ENCODE assay signal across 11 mouse cellular contexts in the genomic region with DNA sequence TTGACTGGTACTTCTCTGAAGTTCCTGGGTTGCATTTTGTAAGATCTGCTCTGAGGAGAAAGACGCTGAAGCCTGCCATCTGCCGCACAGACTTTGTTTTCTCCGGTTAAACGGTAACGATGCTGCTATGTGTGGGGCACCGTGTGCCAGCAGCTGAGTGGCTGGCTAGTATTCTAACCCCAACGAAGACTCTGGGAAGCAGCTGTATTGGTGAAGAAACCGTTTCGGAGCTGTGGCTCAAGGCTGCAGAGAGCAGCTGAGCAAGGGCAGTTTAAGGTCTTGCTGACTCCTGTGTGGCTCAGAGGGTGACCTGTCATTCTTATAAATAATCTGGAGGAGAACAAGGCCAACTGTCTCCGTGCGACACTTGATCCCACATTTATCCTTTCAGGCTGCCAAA. TPM values are rescaled to one million over a fixed set of nuclear protein-coding genes. Genes with fewer than 3 reads are reported as not detected.
DNase-seq lines count a peak whose midpoint lies in the region; ATAC-seq and TF ChIP-seq lines count a peak whose summit lies in the region.
"Had no signal": no experiment of that assay in that cellular context is flagged by ENCODE, and none has a peak within 500 bp of the region (broad histone marks: within the 10 kb centered on the region; RNA-seq: fewer than 3 reads in every experiment).

No protein-coding gene starts in this region.

- peaks cover 34% of the 10 kb centered on the region for H3K36me3 ChIP-seq in forebrain, embryonic 13.5 days (ENCODE audit: poor library complexity, severe bottlenecking)
- H3K36me3 ChIP-seq in forebrain, embryonic 11.5 days (ENCODE audit: control insufficient read depth, insufficient read depth, low read length), result no peaks in the 10 kb centered on the region; the same call in 1 of the 2 replicates
- H3K36me3 ChIP-seq in myocyte (ENCODE audit: control insufficient read depth, insufficient read depth), result no peaks in the 10 kb centered on the region

- no peaks in the 10 kb centered on the region for H3K9me3 ChIP-seq in forebrain, embryonic 13.5 days (replicated peaks)
- H3K9me3 ChIP-seq in forebrain, embryonic 11.5 days (ENCODE audit: control insufficient read depth, low read length), result no peaks in the 10 kb centered on the region
- H3K9me3 ChIP-seq: limb, embryonic 15.5 days had no signal

- peak overlapping the region; percentile 41 for H3K27ac ChIP-seq in forebrain, embryonic 13.5 days
- no peak overlapping the region for H3K27ac ChIP-seq in forebrain, embryonic 11.5 days (ENCODE audit: low read depth, low read length)
- H3K27ac ChIP-seq: limb, embryonic 15.5 days had no signal

- peak; percentile 72 for ATAC-seq in forebrain, embryonic 13.5 days
- ATAC-seq in forebrain, embryonic 11.5 days (replicated peaks; ENCODE audit: low FRiP score), result no peak
- ATAC-seq: midbrain, embryonic 16.5 days had no signal

- DNase-seq in forebrain, embryonic 11.5 days (ENCODE audit: low spot score), result no peak
- peak; percentile 28 for DNase-seq in ovary, postnatal 36 days (ENCODE audit: low spot score)
- DNase-seq in ovary, postnatal 10 days (ENCODE audit: low spot score), result no peak
- peak; percentile 71 to 73 for DNase-seq in kidney, adult 8-10 months
- no peak for DNase-seq in urinary bladder, postnatal 36 days (ENCODE audit: low spot score in 2 of 2)
- DNase-seq in cerebellum, postnatal 14 days, result no peak
- DNase-seq: lung, postnatal 10 days had no signal

- no peak overlapping the region for H3K4me3 ChIP-seq in forebrain, embryonic 13.5 days
- no peak overlapping the region for H3K4me3 ChIP-seq in forebrain, embryonic 11.5 days (ENCODE audit: low read depth, low read length)
- H3K4me3 ChIP-seq in myocyte, result no peak overlapping the region
- H3K4me3 ChIP-seq: limb, embryonic 15.5 days had no signal

- TF ChIP-seq POLR2A in myocyte (IDR thresholded peaks at IDR 0.05; ENCODE audit: insufficient read length, low read depth), result no peak

- 58% methylated on average over 11 of the region's 11 CpGs for WGBS in forebrain, embryonic 13.5 days
- WGBS in forebrain, embryonic 11.5 days, result 78% methylated on average over 11 of the region's 11 CpGs

- H3K79me2 ChIP-seq in myocyte (ENCODE audit: control insufficient read depth, insufficient read depth), result peaks cover 4% of the 10 kb centered on the region

- H3K9ac ChIP-seq in forebrain, embryonic 13.5 days, result no peak overlapping the region
- H3K9ac ChIP-seq in forebrain, embryonic 11.5 days (ENCODE audit: low read length), result no peak overlapping the region
- H3K9ac ChIP-seq: limb, embryonic 15.5 days had no signal

- H3K4me2 ChIP-seq in forebrain, embryonic 13.5 days, result no peak overlapping the region
- no peak overlapping the region for H3K4me2 ChIP-seq in forebrain, embryonic 11.5 days (ENCODE audit: low read depth, low read length, severe bottlenecking)
- H3K4me2 ChIP-seq in myocyte (ENCODE audit: low read depth), result peak overlapping the region; percentile 65
- H3K4me2 ChIP-seq: limb, embryonic 15.5 days had no signal

- H3K27me3 ChIP-seq in forebrain, embryonic 13.5 days, result no peaks in the 10 kb centered on the region
- no peaks in the 10 kb centered on the region for H3K27me3 ChIP-seq in forebrain, embryonic 11.5 days (ENCODE audit: control insufficient read depth, insufficient read depth, low read length)
- no peaks in the 10 kb centered on the region for H3K27me3 ChIP-seq in myocyte (ENCODE audit: control insufficient read depth, insufficient read depth, insufficient read length)
- H3K27me3 ChIP-seq: limb, embryonic 15.5 days had no signal

- no peak overlapping the region for H3ac ChIP-seq in myocyte (ENCODE audit: control insufficient read depth, insufficient read length)

- H3K4me1 ChIP-seq in forebrain, embryonic 13.5 days, result peaks cover 4% of the 10 kb centered on the region; the same call in 1 of the 2 replicates
- H3K4me1 ChIP-seq in forebrain, embryonic 11.5 days (replicated peaks; ENCODE audit: control insufficient read depth, insufficient read depth, low read length), result no peaks in the 10 kb centered on the region
- H3K4me1 ChIP-seq: limb, embryonic 15.5 days had no signal

TF ChIP-seq in myocyte, 11 proteins besides CTCF, POLR2A, EP300 and RAD21:
- TF ChIP-seq TCF3 (IDR thresholded peaks at IDR 0.05; ENCODE audit: insufficient read length, low read depth) (peak; percentile 21), CEBPB (IDR thresholded peaks at IDR 0.05; ENCODE audit: insufficient read depth, poor library complexity, severe bottlenecking) (no peak), MYOG (IDR thresholded peaks at IDR 0.05; ENCODE audit: control insufficient read depth in 1 of 3, insufficient read depth in 1 of 3, insufficient read length in 2 of 3, low read depth in 2 of 3) (peak; percentile 57 to 95 (median 89)), MYOD1 (IDR thresholded peaks at IDR 0.05; ENCODE audit: control insufficient read depth in 1 of 3, insufficient read length in 2 of 3, low read depth in 2 of 3) (peak; percentile 73 to 78 (median 75))

RNA-seq across cellular contexts. Expression of gene Apold1, which starts 27.5 kb away (rescaled TPM):
- 3.5 and 3.6 TPM in 2 replicates for polyA plus RNA-seq in forebrain, embryonic 13.5 days (2015; fragmentation: Nextera tagmentation; extraction: Ambion mirVana)
- polyA plus RNA-seq in forebrain, embryonic 11.5 days (2014; fragmentation: Nextera tagmentation; extraction: Ambion mirVana), result 3.0 and 3.1 TPM in 2 replicates
- 0.12 TPM for polyA plus RNA-seq in myocyte (2012; fragmentation: generic; extraction: Trizol)

RNA-seq across cellular contexts. Expression of gene Cdkn1b, which starts 33.8 kb away (rescaled TPM):
- polyA plus RNA-seq in forebrain, embryonic 13.5 days (2015; fragmentation: Nextera tagmentation; extraction: Ambion mirVana), result 48.8 and 58.5 TPM in 2 replicates
- polyA plus RNA-seq in forebrain, embryonic 11.5 days (2014; fragmentation: Nextera tagmentation; extraction: Ambion mirVana), result 26.2 and 27.3 TPM in 2 replicates
- 27.7 TPM for polyA plus RNA-seq in myocyte (2012; fragmentation: generic; extraction: Trizol)

RNA-seq across cellular contexts. Expression of gene Gpr19, which starts 55.6 kb away (rescaled TPM):
- polyA plus RNA-seq in forebrain, embryonic 13.5 days (2015; fragmentation: Nextera tagmentation; extraction: Ambion mirVana), result 45.5 and 46.4 TPM in 2 replicates
- polyA plus RNA-seq in forebrain, embryonic 11.5 days (2014; fragmentation: Nextera tagmentation; extraction: Ambion mirVana), result 31.2 and 33.8 TPM in 2 replicates
- 2.2 TPM for polyA plus RNA-seq in myocyte (2012; fragmentation: generic; extraction: Trizol)

RNA-seq across cellular contexts. Expression of gene Ddx47, which starts 57.4 kb away (rescaled TPM):
- 93.9 and 101 TPM in 2 replicates for polyA plus RNA-seq in forebrain, embryonic 13.5 days (2015; fragmentation: Nextera tagmentation; extraction: Ambion mirVana)
- 105 and 107 TPM in 2 replicates for polyA plus RNA-seq in forebrain, embryonic 11.5 days (2014; fragmentation: Nextera tagmentation; extraction: Ambion mirVana)
- 53.6 TPM for polyA plus RNA-seq in myocyte (2012; fragmentation: generic; extraction: Trizol)

Comparison
In these comparisons a context has a peak if more than half of its experiments do, and no peak if none do; other contexts are left out.
1. DNase-seq: peak in ovary, postnatal 36 days (single experiment) and kidney, adult 8-10 months (2 of 2); none in forebrain, embryonic 11.5 days (single experiment), ovary, postnatal 10 days (single experiment), urinary bladder, postnatal 36 days (0 of 2) and cerebellum, postnatal 14 days (0 of 2).
2. RNA of gene Gpr19, which starts 55.6 kb away (polyA plus RNA-seq): 45.5 to 46.4 TPM in forebrain, embryonic 13.5 days and 31.2 to 33.8 TPM in forebrain, embryonic 11.5 days; 2.2 TPM in myocyte (single experiment); every median in the first group is over 10 times any median in the second.